Mouse (Mus musculus): ENCODE measurements around the gene Olfr1158.
"Not testable (repeated sequence)": the region's sequence is repeated elsewhere in the genome, so short reads cannot be mapped to it uniquely, and the experiment has no call there.

The Olfr1158 gene

GRCm38 (mm10) chr2:87989813-87990212, at the start of gene Olfr1158:
Gene Olfr1158 (plus strand): TSS chr2:87990113.
- DNase-seq (ENCODE audit: low spot score) = no peak

DNA sequence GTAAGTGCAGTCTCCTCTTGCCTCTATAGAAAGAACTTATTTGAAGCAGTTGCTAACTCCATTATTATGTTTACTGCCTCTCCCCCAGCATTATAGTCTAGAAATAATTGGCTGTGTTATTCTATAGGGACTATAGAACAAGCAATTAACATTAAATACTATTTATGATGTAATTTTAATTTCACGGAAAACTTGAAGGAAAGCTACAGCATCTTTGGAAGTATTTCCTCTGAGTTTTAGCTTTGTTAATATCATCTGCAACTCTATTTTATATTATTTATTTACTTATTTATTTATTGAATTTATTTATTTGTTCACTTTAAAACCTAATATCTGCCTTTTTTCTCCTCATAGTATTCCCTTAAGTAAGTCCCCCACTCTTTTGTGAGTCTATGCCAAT, 44.9 kb upstream of the Olfr1158 start, which contains the start of gene Olfr1155:
Olfr1155 (minus strand) TSS at position 101 of the 400 bp plus-strand sequence.
- no peak for DNase-seq (ENCODE audit: low spot score)

DNA sequence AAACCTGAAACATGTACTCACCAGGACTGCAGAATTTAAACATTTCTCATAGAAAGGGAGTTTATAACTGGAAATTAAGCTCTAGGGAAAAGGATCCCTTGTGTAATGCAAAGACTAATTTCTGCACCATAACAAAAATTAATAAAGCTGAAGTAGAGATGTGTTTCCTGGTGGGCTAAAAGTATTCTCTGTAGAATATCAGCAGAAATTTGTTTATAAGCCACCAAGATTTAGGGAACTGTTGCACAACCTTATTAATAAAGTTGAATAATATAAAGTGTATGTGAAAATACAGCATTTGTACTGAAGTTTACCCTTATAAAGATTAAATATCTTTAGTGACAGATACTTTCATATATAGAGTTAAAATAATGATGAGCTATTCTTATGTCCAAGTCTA, 36.9 kb upstream of the Olfr1158 start, which contains the start of gene Olfr1156:
Olfr1156 (minus strand) TSS at position 101 of the 400 bp plus-strand sequence.
- no peak for DNase-seq (ENCODE audit: low spot score)

- DNase-seq (ENCODE audit: low spot score) = no peak
Measured at GRCm38 (mm10) chr2:87968199-87968598, 21.7 kb upstream of the Olfr1158 start, which contains the start of gene Olfr1157. Gene Olfr1157 (minus strand): TSS chr2:87968299.

DNA sequence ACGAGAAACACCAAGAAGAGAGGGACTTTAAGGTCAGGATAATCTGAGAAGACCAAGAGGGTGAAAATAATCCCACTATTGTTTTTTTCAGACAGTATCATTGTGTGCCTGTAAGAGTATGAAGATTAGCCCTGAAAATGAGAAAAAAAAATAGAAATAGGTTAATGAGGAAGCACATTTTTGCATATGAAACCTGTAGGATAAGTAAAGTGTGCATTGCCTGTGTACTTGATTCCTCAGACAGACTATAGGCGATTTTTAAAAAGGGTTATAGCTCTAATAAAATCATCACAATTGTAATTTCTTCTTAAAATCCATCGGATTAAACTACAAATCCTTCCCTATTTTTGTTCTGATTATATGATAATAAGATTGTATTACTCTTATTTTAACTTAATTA, 15.3 kb upstream of the Olfr1158 start, which contains the start of gene Olfr74:
Olfr74 (minus strand) TSS at position 101 of the 400 bp plus-strand sequence.
- no peak for DNase-seq (ENCODE audit: low spot score)

GRCm38 (mm10) chr2:88007515-88008318, 17.8 kb downstream of the Olfr1158 start, which contains the start of gene Olfr1160:
Gene Olfr1160 (minus strand): TSS chr2:88008268.
- DNase-seq (ENCODE audit: low spot score) = no peak

- not testable (repeated sequence) for DNase-seq (ENCODE audit: low spot score)
Measured at GRCm38 (mm10) chr2:88022474-88022873, 32.6 kb downstream of the Olfr1158 start, which contains the start of gene Olfr1161. Gene Olfr1161 (plus strand): TSS chr2:88022774.

DNA sequence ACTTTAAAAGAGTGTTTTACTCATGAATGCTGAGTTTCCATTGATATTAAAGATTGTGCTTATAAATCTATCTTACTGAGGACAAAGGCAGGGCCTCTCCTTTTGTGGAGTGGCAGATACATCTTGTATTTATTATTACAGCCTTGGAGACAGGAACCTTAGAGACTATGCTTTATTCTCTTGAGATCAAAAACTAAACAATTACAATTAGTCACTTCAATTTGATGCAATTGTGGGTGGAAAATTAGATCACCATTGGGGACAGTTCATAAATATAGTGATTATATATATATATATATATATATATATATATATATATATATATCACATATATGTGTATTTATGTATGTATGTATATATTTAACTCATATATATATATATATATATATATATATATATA, 47.7 kb downstream of the Olfr1158 start, which contains the start of gene Olfr73:
Olfr73 (minus strand) TSS at position 101 of the 400 bp plus-strand sequence.
- no peak for DNase-seq (ENCODE audit: low spot score)
